Mouse (Mus musculus) megakaryocyte, embryonic 14.5 days (primary cell): ENCODE measurements around the gene Pomt1. TPM values are rescaled to one million over a fixed set of nuclear protein-coding genes. Genes with fewer than 3 reads are reported as not detected.
A peak's percentile ranks its signal among the peaks of the same experiment; 100 is the strongest.

Source experiments
- H3K27me3 ChIP-seq: replicated peaks from 2 replicates; pipeline ENCODE3; 2012; ENCODE audit warnings: inconsistent platforms
- H3K36me3 ChIP-seq: replicated peaks from 2 replicates; pipeline ENCODE3; 2012; ENCODE audit warnings: low read length, inconsistent platforms, mixed read lengths
- H3K4me1 ChIP-seq: 2 replicates; pipeline ENCODE4 v1.6.1; 2012; ENCODE audit warnings: inconsistent platforms
- H3K4me3 ChIP-seq: replicated peaks from 2 replicates; pipeline ENCODE3; 2012; ENCODE audit warnings: moderate library complexity, mild to moderate bottlenecking, inconsistent platforms
- H3K9me3 ChIP-seq: 2 replicates; pipeline ENCODE4 v1.6.1; 2012; ENCODE audit warnings: inconsistent platforms
- FLI1 ChIP-seq: IDR thresholded peaks from 2 replicates; pipeline ENCODE4 v1.6.1; 2012; ENCODE audit warnings: low read length, inconsistent platforms, mixed read lengths
- GATA1 ChIP-seq: IDR thresholded peaks from 3 replicates; pipeline ENCODE4 v1.6.1; 2012; ENCODE audit warnings: mixed read lengths, low read length, inconsistent platforms, borderline replicate concordance
- polyA plus RNA-seq: library from polyadenylated mRNA; stranded (reverse); fragments of >175 nt; gene quantifications from 2 replicates; pipeline ENCODE4 v1.2.3, GENCODE M21; 2012; ENCODE audit warnings: low replicate concordance; ENCODE audit not compliant: insufficient read depth

Pomt1 gene
- polyA plus RNA-seq, 1 experiment = 5.3 TPM

DNA sequence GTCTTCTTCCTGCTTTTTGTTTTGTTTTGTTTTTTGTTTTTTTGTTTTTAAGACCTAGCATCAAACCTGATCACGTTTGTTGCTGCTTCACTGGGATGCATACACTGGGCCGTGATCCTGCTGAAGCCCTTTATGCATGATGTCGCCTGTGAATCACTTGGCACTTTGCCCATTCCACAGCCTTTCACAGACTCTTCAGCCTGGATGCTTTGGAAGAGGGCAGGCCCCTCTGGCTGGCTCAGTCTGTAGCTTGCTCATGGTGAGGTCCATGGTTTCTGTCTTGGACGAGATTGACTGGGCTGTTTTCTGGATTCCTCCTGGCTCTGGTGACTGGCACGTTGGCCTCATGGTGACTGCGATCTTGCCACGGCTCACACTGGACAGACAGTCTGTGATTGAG, 34.9 kb upstream of the Pomt1 start:
- Histone ChIP-seq H3K36me3 (peaks cover 100% of the 10 kb centered on the region), H3K9me3 (no peaks in the 10 kb centered on the region)

DNA sequence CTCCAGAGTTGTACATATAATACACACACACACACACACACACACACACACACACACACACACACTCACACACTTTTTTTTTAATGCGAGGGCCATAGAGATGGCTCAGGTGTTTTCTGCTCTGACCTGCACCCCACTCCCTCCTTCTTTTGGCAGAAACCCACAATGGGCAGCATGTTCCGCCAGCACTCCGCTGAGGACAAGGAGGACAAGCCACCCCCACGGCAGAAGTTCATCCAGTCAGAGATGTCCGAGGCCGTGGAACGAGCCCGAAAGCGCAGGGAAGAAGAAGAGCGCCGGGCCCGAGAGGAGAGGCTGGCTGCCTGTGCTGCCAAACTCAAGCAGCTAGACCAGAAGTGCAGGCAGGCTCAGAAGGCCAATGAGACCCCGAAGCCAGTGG, 32.5 kb upstream of the Pomt1 start:
- Histone ChIP-seq H3K27me3 (no peaks in the 10 kb centered on the region), H3K4me3 (no peak overlapping the region), H3K9me3 (no peaks in the 10 kb centered on the region), H3K36me3 (peaks cover 100% of the 10 kb centered on the region), H3K4me1 (no peaks in the 10 kb centered on the region; the same call in 1 of the 2 replicates)
- TF ChIP-seq FLI1 = no peak
- no peak for TF ChIP-seq GATA1

More for the DNA sequence above, 34.9 kb upstream of the Pomt1 start:
- TF ChIP-seq FLI1 (no peak), GATA1 (no peak)
- Histone ChIP-seq H3K4me1 (no peaks in the 10 kb centered on the region; the same call in 1 of the 2 replicates), H3K4me3 (no peak overlapping the region), H3K27me3 (no peaks in the 10 kb centered on the region)

DNA sequence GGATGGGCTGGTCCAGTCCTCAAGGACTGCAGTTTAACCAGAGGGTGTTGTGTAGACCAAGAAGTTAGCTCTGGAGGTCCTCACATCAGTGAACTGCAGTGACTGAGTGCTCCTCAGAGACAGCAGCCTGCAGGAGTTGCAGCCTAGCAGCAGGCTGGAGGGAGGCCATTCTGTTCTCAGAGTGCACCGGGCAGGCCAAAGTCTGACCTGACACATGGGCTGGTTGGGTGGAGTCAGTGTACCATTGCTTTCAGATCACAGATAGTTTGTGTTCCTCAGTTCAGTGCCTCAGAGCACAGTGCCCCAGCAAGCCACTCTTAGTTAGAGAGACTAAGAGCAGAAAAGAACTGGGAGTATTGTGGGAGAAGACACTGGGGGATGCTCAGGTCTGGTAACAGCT, 28.7 kb upstream of the Pomt1 start:
- Histone ChIP-seq H3K9me3 (no peaks in the 10 kb centered on the region), H3K27me3 (no peaks in the 10 kb centered on the region), H3K4me1 (no peaks in the 10 kb centered on the region), H3K36me3 (peaks cover 100% of the 10 kb centered on the region), H3K4me3 (no peak overlapping the region)
- TF ChIP-seq FLI1 (no peak), GATA1 (no peak)

DNA sequence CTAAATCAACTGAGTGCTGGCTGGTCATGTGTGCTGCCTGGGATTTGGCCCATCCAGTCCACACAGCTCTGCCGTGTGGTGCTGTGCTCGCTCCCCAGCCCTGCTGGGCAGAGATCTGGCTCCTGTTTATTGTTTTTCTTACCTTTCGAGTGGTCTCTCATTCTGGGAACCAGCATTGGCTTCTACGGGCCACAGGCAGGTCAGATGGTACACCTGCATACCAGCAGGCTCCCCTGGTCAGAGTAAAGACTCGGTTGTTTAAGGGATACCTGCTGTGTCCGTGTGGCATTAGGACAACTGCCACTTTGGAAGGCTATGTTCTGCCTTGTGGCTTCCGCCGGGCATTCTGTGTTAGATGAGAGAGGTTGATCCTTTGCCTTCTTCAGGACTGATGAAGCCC, 24.7 kb upstream of the Pomt1 start:
- Histone ChIP-seq H3K27me3 (no peaks in the 10 kb centered on the region), H3K4me3 (no peak overlapping the region), H3K9me3 (no peaks in the 10 kb centered on the region), H3K4me1 (no peaks in the 10 kb centered on the region), H3K36me3 (peaks cover 100% of the 10 kb centered on the region)
- TF ChIP-seq GATA1 = no peak
- no peak for TF ChIP-seq FLI1

DNA sequence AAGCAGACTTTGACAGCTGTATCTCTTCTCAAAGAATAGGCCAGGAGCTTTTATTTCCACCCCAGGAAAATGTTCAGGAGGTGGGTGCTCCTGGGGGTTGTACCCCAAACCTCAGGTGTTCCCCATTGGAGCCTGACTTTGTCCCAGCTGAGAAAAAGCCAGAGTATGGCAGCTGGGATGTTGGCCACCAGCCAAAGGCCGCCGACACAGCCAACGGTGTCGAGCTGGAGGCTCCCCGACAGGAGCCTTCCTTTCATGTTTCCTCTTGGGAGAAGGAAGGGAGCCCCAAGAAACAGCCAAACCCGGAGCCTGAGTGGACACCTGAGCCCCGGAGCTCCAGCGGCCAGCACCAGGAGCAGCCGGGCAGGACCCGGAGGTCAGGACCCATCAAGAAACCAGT, 23.4 kb upstream of the Pomt1 start:
- no peak overlapping the region for H3K4me3 ChIP-seq
- H3K27me3 ChIP-seq = no peaks in the 10 kb centered on the region
- no peaks in the 10 kb centered on the region for H3K9me3 ChIP-seq
- H3K36me3 ChIP-seq = peaks cover 100% of the 10 kb centered on the region
- TF ChIP-seq GATA1 (no peak), FLI1 (no peak)
- no peaks in the 10 kb centered on the region for H3K4me1 ChIP-seq

DNA sequence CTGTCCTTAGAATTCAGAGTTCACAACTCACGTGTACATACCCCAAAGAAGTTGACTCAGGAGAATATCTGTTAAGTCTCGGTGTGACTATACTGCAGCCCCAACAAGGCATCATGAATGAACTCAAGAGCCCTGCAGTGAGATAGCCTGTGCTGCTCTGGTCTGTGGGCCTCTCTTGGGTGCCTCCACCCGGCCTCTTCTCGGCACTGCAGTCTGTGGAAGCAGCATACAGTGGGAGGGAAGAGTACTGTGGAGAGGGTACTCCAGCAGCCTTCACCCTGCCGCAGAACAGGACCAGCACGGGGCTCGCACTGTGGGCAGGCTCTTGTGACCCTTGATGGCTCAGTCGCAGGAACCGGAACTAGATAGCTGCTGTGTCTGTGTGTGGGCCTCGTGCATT, 20.8 kb upstream of the Pomt1 start:
- H3K36me3 ChIP-seq = peaks cover 100% of the 10 kb centered on the region
- H3K9me3 ChIP-seq = no peaks in the 10 kb centered on the region
- TF ChIP-seq FLI1 = no peak
- no peak for TF ChIP-seq GATA1
- H3K27me3 ChIP-seq = no peaks in the 10 kb centered on the region
- no peaks in the 10 kb centered on the region for H3K4me1 ChIP-seq
- H3K4me3 ChIP-seq = no peak overlapping the region

DNA sequence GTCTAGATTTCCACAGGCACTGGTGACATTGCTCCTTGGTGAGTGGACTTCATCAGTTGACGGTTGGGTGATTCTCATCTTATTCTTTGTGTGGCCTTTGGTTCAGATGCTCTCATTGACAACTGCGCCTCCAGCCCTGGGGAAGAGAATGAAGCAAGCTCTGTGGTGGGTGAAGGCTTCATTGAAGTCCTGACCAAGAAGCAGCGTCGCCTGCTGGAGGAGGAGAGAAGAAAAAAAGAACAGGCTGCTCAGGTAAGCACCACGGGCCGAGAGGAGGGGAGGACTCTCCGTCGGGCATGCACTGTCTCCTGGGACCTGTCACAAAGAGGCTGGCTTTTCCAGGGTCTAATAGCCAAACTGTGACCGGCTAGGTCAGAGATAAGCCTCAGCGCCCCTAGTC, 19.9 kb upstream of the Pomt1 start:
- Histone ChIP-seq H3K4me3 (no peak overlapping the region), H3K27me3 (no peaks in the 10 kb centered on the region), H3K9me3 (no peaks in the 10 kb centered on the region), H3K4me1 (no peaks in the 10 kb centered on the region), H3K36me3 (peaks cover 100% of the 10 kb centered on the region)
- TF ChIP-seq GATA1 = no peak
- TF ChIP-seq FLI1 = no peak

DNA sequence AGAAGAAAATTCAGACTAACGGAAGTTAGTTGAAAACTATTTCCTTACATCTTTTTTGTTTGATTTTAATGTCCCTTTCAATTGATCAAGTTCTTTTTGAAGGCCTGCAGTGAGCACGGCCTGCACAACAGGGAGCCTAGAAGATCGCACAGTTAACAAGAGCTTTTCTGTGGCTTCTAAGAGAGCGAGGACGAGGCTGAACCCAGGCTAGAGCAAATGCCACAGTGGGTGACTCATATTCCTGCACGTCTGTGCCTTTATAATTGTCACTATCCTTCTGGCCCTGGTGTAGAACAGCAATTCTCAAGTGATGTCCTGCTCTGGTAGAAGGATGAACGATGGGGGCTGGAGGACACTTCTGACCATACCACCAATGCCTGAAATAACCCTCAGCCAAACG, 18.7 kb upstream of the Pomt1 start:
- Histone ChIP-seq H3K36me3 (peaks cover 100% of the 10 kb centered on the region), H3K27me3 (no peaks in the 10 kb centered on the region), H3K9me3 (no peaks in the 10 kb centered on the region), H3K4me1 (no peaks in the 10 kb centered on the region), H3K4me3 (no peak overlapping the region)
- TF ChIP-seq GATA1 (no peak), FLI1 (no peak)

DNA sequence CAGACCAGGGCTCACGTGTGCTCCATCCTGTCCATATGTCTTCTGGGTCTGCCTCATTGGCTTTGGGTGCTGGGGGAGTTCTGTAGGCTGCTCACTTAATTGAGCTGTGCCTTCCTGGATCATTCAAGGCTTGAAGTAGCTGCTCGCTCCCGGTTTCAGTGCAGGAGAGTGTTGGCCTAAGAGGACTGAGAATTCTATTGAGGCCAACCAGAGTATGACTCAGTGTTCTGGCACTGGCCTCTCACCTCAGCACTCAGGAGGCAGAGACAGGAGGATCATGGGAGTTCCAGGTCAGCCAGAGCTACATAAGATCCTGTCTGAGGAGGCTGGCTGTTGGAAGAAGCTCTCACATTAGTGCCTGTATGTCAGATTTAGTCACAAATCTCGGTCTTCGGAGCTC, 18.3 kb upstream of the Pomt1 start:
- H3K9me3 ChIP-seq = no peaks in the 10 kb centered on the region
- TF ChIP-seq FLI1 = no peak
- no peak for TF ChIP-seq GATA1
- no peaks in the 10 kb centered on the region; the same call in 1 of the 2 replicates for H3K4me1 ChIP-seq
- no peaks in the 10 kb centered on the region for H3K27me3 ChIP-seq
- peaks cover 100% of the 10 kb centered on the region for H3K36me3 ChIP-seq
- no peak overlapping the region for H3K4me3 ChIP-seq

DNA sequence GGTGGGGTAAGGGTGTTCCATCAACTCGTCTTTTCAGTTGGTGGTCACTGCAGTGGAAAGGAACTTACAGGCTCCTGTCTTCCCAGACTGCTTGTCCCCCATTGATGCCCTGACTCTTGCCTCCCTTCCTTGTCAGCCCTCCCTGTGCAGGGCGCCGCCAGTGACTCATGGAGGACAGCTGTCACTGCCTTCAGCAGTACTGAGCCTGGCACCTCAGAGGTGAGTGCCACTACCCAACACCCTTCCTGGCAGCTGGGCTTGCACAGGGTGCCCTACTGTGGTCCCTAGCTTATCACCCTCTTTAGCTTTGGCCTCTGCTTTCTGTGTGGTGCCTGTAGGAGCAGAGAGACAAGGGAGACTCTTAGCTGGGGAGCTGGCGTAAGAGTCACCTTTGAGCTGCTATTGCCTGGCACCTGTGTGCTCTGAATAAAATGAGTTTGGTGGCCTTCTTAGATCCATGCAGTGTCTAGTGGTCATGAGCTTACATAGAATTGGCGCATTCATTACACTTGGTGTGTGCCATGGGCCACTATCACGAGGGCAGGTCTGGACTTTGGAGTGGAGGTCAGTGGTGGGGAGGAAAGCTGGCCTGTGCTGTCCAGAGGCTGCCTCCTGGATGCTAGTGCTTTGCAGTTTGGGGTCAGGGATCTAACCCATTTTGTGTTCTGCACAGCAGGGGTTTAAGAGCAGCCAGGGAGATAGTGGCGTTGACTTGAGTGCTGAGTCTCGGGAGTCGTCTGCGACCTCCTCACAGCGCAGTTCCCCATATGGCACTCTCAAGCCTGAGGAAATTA, 17.7 kb upstream of the Pomt1 start:
- no peaks in the 10 kb centered on the region for H3K9me3 ChIP-seq
- H3K36me3 ChIP-seq = peaks cover 100% of the 10 kb centered on the region
- TF ChIP-seq FLI1 (no peak), GATA1 (no peak)
- peak overlapping the region; percentile 18 for H3K4me3 ChIP-seq
- H3K4me1 ChIP-seq = no peaks in the 10 kb centered on the region; the same call in 1 of the 2 replicates
- H3K27me3 ChIP-seq = no peaks in the 10 kb centered on the region
